Comparison of ENCODE assay signal across 28 mouse cellular contexts in the genomic region with DNA sequence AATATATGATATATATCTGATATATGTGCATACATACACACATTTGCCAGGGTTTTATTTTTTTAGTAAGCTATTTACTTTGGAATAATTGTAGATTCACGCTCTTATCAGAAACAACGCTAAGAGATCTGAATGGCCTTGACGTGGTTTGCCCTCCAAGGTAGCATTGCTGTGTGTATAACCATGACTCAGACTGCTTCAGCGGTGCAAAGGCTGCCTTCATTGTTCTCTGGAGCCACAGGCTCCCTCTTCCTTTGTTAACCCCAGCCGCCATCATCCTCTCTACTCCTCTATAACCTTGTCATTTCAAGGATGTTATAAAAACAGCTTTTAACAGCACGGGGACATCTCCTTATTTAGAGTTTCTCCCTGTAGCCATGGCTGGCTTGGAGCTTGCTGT. TPM values are rescaled to one million over a fixed set of nuclear protein-coding genes. Genes with fewer than 3 reads are reported as not detected.
DNase-seq lines count a peak whose midpoint lies in the region; ATAC-seq lines count a peak whose summit lies in the region.
"Had no signal": no experiment of that assay in that cellular context is flagged by ENCODE, and none has a peak within 500 bp of the region (broad histone marks: within the 10 kb centered on the region; RNA-seq: fewer than 3 reads in every experiment).

No protein-coding gene starts in this region.

- H3K36me3 ChIP-seq in intestine, embryonic 16.5 days (ENCODE audit: control insufficient read depth, insufficient read depth, low read length), result no peaks in the 10 kb centered on the region
- no peaks in the 10 kb centered on the region for H3K36me3 ChIP-seq in intestine, embryonic 15.5 days
- no peaks in the 10 kb centered on the region for H3K36me3 ChIP-seq in stomach, embryonic 15.5 days
- H3K36me3 ChIP-seq: embryonic facial prominence, embryonic 10.5 days; embryonic facial prominence, embryonic 13.5 days; forebrain, embryonic 12.5 days; forebrain, embryonic 15.5 days; G1E; heart, embryonic 13.5 days had no signal

- no peak overlapping the region for H3K4me3 ChIP-seq in intestine, embryonic 16.5 days (ENCODE audit: low read length)
- H3K4me3 ChIP-seq in intestine, embryonic 15.5 days (replicated peaks), result no peak overlapping the region
- H3K4me3 ChIP-seq in stomach, embryonic 15.5 days (replicated peaks), result no peak overlapping the region
- H3K4me3 ChIP-seq: embryonic facial prominence, embryonic 13.5 days; erythroblast, embryonic 14.5 days; forebrain, embryonic 12.5 days; forebrain, embryonic 15.5 days; heart, embryonic 13.5 days had no signal

- no peak overlapping the region for H3K9ac ChIP-seq in intestine, embryonic 16.5 days (ENCODE audit: low read depth, low read length)
- H3K9ac ChIP-seq in intestine, embryonic 15.5 days, result no peak overlapping the region
- H3K9ac ChIP-seq in stomach, embryonic 15.5 days, result no peak overlapping the region
- H3K9ac ChIP-seq: embryonic facial prominence, embryonic 13.5 days; forebrain, embryonic 12.5 days; forebrain, embryonic 15.5 days; heart, embryonic 13.5 days; hindbrain, embryonic 14.5 days had no signal

- H3K27me3 ChIP-seq in intestine, embryonic 16.5 days (replicated peaks; ENCODE audit: control insufficient read depth, insufficient read depth, low read length), result no peaks in the 10 kb centered on the region
- H3K27me3 ChIP-seq in intestine, embryonic 15.5 days (replicated peaks), result no peaks in the 10 kb centered on the region
- no peaks in the 10 kb centered on the region for H3K27me3 ChIP-seq in stomach, embryonic 15.5 days (replicated peaks)
- H3K27me3 ChIP-seq: embryonic facial prominence, embryonic 13.5 days; forebrain, embryonic 15.5 days; heart, embryonic 13.5 days had no signal

- no peak overlapping the region for H3K4me2 ChIP-seq in intestine, embryonic 16.5 days (ENCODE audit: low read depth, low read length)
- H3K4me2 ChIP-seq in intestine, embryonic 15.5 days (replicated peaks), result no peak overlapping the region
- no peak overlapping the region for H3K4me2 ChIP-seq in stomach, embryonic 15.5 days
- H3K4me2 ChIP-seq: embryonic facial prominence, embryonic 13.5 days; forebrain, embryonic 12.5 days; forebrain, embryonic 15.5 days; heart, embryonic 13.5 days; hindbrain, embryonic 14.5 days had no signal

- WGBS in intestine, embryonic 16.5 days, result 61% methylated on average over 6 of the region's 6 CpGs
- 61% methylated on average over 6 of the region's 6 CpGs for WGBS in intestine, embryonic 15.5 days
- WGBS in stomach, embryonic 15.5 days, result 60% methylated on average over 6 of the region's 6 CpGs

- DNase-seq in adrenal gland, adult (ENCODE audit: inconsistent age in 2 of 2, low spot score in 1 of 2), result peak; percentile 64 to 78
- DNase-seq in adrenal gland, adult 18-20 months (ENCODE audit: low spot score in 2 of 2), result no peak
- no peak for DNase-seq in c-Kit-positive CD71-positive TER-119-positive erythroid progenitor cells, embryonic 14.5 days (ENCODE audit: low spot score)
- DNase-seq: adrenal gland, postnatal 10 days; B cell, adult 2 months; cerebellum, adult 11 months; cerebellum, adult 2 months; cerebellum, adult 9-11 months; cerebellum, postnatal 25 days; embryo, embryonic 11 days; gastrocnemius, postnatal 25 days; heart, adult 18-20 months; heart, postnatal 4 days; kidney, adult 18-20 months had no signal

- no peak overlapping the region for H3K27ac ChIP-seq in intestine, embryonic 16.5 days (ENCODE audit: low read length)
- H3K27ac ChIP-seq in intestine, embryonic 15.5 days, result no peak overlapping the region
- H3K27ac ChIP-seq in stomach, embryonic 15.5 days, result no peak overlapping the region
- H3K27ac ChIP-seq: embryonic facial prominence, embryonic 13.5 days; forebrain, embryonic 12.5 days; forebrain, embryonic 15.5 days; hindbrain, embryonic 14.5 days; hindbrain, postnatal 0 days had no signal

- H3K4me1 ChIP-seq in intestine, embryonic 16.5 days (ENCODE audit: control insufficient read depth, insufficient read depth, low read length), result peaks cover 9% of the 10 kb centered on the region; the same call in 1 of the 2 replicates
- H3K4me1 ChIP-seq in intestine, embryonic 15.5 days (replicated peaks), result peaks cover 8% of the 10 kb centered on the region; the same call in 1 of the 2 replicates
- H3K4me1 ChIP-seq in stomach, embryonic 15.5 days, result peaks cover 2% of the 10 kb centered on the region; the same call in 1 of the 2 replicates
- H3K4me1 ChIP-seq: forebrain, embryonic 15.5 days had no signal

- no peaks in the 10 kb centered on the region for H3K9me3 ChIP-seq in intestine, embryonic 16.5 days (ENCODE audit: control insufficient read depth, low read length)
- H3K9me3 ChIP-seq in intestine, embryonic 15.5 days, result no peaks in the 10 kb centered on the region
- no peaks in the 10 kb centered on the region for H3K9me3 ChIP-seq in stomach, embryonic 15.5 days
- H3K9me3 ChIP-seq: embryonic facial prominence, embryonic 10.5 days; embryonic facial prominence, embryonic 13.5 days; forebrain, embryonic 12.5 days; forebrain, embryonic 15.5 days; G1E; heart, embryonic 13.5 days had no signal

- ATAC-seq in intestine, embryonic 16.5 days, result peak; percentile 43; the same call in 1 of the 2 replicates
- no peak for ATAC-seq in intestine, embryonic 15.5 days
- ATAC-seq in stomach, embryonic 15.5 days (ENCODE audit: insufficient read depth, low FRiP score, low read depth), result peak; percentile 50; the same call in 1 of the 2 replicates
- ATAC-seq: forebrain, embryonic 15.5 days; hindbrain, postnatal 0 days; inflammation-experienced regulatory T-cells, adult 6 months; Patski had no signal

RNA-seq across cellular contexts. Expression of a gene that starts 32.1 kb away (rescaled TPM):
- total RNA-seq in adrenal gland, adult 18-20 months (2021), result 1 to 10 TPM; 7.8 to 8.9 TPM
- polyA plus RNA-seq in intestine, embryonic 16.5 days (2015; fragmentation: Nextera tagmentation; extraction: Ambion mirVana), result 4.9 and 5.7 TPM in 2 replicates
- 5.8 and 7.1 TPM in 2 replicates for polyA plus RNA-seq in intestine, embryonic 15.5 days (2015; fragmentation: Nextera tagmentation; extraction: Ambion mirVana)
- polyA plus RNA-seq in stomach, embryonic 15.5 days (2015; fragmentation: Nextera tagmentation; extraction: Ambion mirVana), result 7.2 and 7.9 TPM in 2 replicates
- polyA plus RNA-seq: inflammation-experienced regulatory T-cells, adult 6 months had no signal

RNA-seq across cellular contexts. Expression of a gene that starts 49.5 kb away (rescaled TPM):
- total RNA-seq in adrenal gland, adult 18-20 months (2021), result 100 to 1,000 TPM; 147 to 177 TPM
- 84.6 and 91.4 TPM in 2 replicates for polyA plus RNA-seq in intestine, embryonic 16.5 days (2015; fragmentation: Nextera tagmentation; extraction: Ambion mirVana)
- polyA plus RNA-seq in intestine, embryonic 15.5 days (2015; fragmentation: Nextera tagmentation; extraction: Ambion mirVana), result 81.8 and 88.2 TPM in 2 replicates
- polyA plus RNA-seq in stomach, embryonic 15.5 days (2015; fragmentation: Nextera tagmentation; extraction: Ambion mirVana), result 87.2 and 93.5 TPM in 2 replicates

Comparison
In these comparisons a context has a peak if more than half of its experiments do, and no peak if none do; other contexts are left out.
1. DNase-seq: peak in adrenal gland, adult (2 of 2); none in adrenal gland, adult 18-20 months (0 of 2) and c-Kit-positive CD71-positive TER-119-positive erythroid progenitor cells, embryonic 14.5 days (single experiment).